Mouse (Mus musculus) R1 (cell line): ENCODE measurements around the gene Mfn2.
"Not testable (repeated sequence)": the region's sequence is repeated elsewhere in the genome, so short reads cannot be mapped to it uniquely, and the experiment has no call there.

Source experiments
- DNase-seq: peaks from one replicate; pipeline ENCODE4 v3.0.0-alpha.2; 2018; ENCODE audit warnings: low read depth, low spot score

Mfn2 gene

DNA sequence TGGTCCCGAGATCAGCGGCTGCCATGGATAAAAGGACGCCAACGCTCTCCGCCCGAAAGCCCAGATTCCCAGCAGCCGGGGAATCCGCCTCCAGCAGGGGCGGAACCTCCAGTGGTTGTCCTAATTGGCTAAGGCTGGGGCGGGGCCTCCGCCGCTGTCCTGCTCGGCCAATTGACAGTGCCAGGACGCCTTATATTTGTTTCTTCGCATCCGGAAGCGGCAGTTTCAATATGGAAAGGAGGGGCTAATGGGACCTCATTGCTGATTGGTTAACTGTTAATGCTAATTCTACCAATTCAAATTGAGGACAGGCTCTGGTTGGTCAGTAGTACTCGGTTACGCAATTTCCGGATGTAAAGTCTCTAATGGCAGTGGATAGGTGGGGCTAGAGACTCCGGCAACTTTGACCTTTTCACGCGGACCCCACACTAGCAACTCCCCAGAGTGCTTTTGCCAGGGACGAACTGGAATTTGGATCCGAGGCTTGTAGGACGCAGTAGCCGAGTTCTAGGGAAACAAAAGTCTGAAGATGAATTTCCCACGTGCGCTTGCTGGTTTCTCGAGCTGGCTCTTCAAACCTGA is 36.0 kb downstream of the Mfn2 start, which contains the start of the genes Miip and Fv1:
Miip (minus strand) TSS at position 367 of the 582 bp plus-strand sequence.
Fv1 (plus strand) TSS at position 530 of the 582 bp plus-strand sequence.
- peak; percentile 90 for DNase-seq

DNA sequence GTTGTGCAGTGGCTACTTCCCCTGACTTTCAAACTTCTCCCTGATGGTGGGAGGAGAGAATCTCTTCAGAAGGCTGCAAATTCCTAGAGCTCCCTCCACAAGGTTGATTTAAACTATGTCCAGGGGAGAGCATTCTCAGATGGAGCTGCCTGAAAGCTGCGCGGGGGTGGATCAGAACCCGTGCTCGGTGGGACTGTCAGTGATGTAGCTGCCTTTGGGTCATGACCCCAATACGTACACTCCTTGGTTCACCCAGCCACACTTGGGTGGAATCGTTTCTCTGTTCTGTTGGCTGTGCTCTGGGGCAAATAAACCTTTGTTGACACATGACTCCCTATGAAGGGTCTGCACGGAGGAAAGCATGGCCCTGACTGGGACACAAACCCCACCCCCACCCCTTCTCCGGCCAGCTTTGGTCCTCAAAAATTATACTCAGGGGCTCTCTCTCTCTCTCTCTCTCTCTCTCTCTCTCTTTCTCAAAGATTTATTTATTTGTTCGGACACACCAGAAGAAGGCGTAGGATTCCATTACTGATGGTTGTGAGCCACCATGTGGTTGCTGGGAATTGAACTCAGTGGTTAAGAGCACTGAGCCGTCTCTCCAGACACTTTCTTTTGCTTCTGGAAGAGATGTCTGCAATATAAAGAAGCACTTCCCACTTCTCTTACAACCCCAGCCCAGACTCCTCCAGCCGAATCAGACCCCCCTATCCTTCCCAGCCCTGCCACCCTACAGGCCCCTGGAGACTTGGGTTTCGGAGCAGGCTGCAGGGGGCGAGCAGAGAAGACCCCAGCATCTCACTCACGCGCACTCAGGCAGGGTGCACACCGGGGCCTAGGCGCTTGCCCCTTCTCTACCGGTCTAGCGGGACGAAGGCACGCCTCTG is 36.7 kb downstream of the Mfn2 start:
- no peak for DNase-seq

DNA sequence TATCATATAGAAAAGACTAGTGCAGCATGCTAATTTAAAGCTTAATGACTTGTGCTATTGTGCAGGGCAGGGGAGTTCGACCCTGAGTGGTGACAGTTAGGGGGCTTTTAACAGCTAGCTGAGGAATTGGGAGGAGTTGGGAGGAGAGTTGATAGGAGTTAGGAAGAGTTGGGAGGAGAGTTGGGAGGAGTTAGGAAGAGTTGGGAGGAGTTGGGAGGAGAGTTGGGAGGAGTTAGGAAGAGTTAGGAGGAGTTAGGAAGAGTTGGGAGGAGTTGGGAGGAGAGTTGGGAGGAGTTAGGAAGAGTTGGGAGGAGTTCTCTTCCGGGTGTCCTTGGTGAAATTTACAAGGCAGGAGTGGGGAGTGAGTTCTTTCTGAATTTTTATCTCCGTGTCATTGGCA is 37.7 kb downstream of the Mfn2 start:
- not testable (repeated sequence) for DNase-seq

DNA sequence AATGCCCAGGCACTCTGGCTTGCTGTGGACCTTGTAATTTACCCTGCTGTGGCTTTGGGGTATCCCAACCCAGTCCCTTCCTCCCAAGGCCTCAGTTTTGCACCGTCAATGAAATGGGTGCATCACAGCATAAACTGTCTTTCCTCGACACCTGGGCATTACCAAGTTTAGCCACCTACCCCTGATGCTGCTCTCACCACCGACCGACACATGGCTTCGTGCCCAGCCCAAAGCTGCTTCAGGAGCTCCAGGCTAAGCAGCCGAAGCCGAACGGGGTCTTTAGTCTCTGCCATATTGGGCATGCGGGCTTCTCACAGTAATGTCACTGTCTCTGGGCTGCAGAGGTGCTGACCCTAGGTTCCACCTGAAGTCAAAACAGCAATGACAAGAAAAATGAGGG is 38.4 kb downstream of the Mfn2 start:
- DNase-seq: no peak

DNA sequence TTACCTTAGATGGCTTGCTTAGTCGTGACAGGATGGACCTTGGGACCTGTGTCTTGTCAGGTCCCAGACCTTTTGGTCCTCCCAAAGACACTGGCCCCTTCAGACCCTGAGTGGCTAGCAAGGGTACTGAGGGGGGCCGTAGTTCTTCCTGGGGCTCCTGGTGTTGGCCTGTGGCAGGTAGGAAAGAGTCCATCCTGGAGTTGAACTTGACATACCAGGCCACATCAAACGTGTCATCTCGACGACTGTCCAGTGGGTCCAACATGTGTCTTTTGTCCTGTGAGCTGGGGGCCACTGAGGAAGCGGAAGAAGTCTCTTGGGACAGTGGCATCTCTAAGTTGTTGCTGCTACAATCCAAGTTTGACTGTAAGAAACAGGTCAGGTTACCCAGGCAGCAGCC is 38.9 kb downstream of the Mfn2 start:
- no peak for DNase-seq

DNA sequence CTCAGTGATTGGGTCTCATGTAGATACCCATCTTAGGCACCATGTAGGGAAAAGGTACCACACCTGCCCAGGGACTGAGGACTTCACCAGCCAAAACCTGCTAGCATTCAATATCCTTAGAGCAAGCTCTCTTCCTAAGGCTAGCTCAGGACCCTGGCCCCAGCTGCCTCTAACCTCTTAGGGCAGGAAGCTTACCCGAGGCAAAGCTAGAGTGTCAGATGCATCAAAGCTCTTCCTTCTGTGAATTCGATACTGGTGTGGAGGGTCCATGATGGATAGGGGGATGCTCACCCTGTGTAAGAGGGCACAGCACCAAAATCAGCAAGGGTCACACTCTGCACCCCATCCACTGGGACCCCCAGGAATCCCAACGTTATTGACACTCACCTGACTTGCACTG is 42.5 kb downstream of the Mfn2 start:
- DNase-seq: no peak

DNA sequence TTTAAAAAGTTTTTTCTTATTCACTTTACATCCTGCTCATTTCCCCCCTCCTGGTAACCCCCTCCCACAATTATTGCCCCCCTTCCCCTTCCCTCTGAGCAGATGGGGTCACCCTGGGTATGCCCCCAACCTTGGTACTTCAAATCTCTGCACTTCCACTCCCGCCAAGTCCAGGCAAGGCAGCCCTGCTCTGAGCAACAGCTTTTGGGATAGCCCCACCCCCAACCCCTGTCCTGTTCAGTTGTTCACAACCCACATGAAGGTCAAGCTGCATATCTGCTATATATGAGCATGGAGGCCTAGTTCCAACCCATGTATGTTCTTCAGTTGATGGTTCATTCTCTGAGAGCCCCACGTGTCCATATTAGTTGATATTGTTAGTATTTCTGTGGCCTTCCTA is 53.7 kb downstream of the Mfn2 start:
- DNase-seq: no peak

DNA sequence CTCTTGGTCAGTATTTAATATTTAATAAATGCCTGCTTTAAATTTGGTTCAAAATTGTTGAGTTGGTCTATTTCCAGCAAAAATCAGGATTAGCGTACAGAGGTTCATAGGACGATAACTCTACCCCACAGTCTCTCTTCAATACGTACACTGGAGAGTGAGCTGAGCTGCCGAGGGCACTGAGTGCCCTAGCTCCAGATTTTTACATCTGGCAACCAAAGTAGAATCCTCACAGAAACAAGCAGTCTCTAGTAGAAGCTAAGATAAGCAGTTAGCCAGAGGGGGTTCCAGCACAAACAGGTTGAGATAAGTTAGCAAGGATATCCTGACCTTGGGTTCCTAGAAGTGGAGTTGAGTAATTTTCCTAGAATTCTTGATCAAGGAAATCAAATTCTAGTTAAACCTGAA is 55.9 kb downstream of the Mfn2 start:
- no peak for DNase-seq

DNA sequence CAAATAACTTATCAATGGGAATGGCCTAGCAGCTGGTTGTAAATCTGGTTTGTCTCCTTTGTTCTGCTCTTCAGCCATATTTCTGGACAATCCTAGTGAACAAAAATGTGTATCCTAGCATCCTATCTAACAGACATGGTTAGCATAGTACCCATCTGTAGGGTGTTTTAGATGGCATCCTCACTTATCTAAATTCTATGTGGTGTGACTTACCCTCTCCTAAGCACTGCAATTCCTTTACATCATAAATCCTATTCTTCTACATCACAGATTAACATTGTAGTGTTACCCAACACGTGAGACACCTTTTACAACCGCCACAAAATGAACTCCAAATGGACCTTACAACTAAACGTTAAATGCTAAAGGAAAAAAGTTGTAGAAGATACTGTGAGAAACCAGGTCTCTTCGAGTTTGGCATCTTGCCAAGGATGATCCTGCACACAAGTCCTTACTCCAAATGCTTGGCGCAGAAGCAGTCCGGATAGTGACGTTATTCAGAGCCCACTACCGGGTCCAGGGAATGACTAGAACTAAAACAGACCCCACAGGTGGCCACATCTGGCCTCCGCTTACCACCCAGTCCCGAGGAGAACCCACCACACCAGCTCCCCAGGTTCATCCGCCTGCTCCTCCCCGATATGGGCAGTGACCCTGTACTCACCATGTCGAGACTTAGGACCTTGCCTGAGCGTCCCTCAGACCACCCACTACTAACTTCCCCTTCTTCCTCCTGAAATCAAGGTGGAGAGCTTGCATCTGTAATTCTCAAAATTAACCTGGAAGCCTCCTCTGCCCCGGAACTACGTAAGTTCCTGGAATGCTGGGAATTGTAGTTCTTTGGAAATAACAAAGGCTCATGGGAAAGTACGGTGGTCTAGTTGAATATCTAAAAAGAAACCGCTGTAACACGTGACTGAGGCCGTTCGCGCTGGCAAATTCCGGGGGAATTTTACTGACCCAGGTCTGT is 56.6 kb downstream of the Mfn2 start, which contains the start of gene Zfp933:
Zfp933 (minus strand) TSS at position 753 of the 970 bp plus-strand sequence.
- peak; percentile 96 for DNase-seq

DNA sequence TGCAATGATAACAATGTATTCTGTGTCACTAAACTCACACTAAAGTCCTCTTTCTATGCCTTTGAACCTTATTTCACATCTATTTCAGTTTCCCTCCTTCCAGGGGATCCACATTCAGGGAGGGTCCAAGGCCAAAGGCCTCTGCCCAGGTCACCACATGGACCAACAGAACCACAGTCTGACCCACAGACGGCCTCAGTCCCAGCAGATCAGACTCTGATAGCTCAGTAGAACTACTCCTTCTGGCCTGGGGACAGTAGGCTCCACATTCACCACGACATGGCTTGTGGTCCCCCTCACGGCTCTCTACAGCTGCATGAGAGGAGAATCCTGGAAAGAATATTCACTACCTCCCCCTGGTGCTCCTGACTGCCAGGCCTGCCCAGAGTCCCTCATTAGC is 61.6 kb downstream of the Mfn2 start:
- DNase-seq: no peak

DNA sequence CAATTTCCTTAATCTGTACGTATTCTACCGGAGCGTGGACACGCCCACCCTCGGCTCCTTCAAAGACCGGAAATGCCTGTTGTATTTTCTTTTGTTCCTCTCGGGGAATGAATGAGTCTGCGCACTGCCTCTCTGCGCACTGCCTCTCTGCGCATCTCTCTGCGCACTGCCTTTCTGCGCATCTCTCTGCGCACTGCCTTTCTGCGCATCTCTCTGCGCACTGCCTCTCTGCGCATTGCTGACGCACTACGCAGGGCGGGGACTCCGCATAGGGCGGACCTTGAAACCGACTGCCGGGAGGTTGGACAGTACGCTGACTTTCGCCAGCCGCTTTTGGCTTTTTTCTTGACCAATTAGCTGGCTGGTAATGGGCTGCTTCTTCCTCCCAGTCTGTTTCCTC is 65.2 kb downstream of the Mfn2 start:
- not testable (repeated sequence) for DNase-seq

DNA sequence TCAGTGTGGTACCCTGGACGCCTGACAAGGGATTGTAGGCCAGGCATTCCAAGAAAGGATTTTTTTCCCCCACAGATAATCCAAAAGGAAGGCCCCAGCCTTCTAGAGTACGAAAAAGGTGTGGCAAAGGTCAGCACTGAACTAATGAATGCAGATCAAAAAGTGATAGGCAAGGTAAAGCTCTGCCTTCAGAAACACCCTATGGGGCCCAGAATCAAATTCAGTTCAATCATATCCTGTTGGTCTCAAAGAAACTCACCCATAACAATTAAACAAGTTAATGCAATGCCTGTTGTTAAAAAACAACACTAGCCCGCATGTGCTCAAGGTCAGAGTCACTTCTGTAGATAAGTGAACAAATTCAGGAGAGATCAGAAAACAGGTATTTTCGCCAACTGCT is 80.1 kb downstream of the Mfn2 start:
- DNase-seq: peak; percentile 82
